Mouse (Mus musculus): Measurements from ENCODE around the gene Samd1. TPM values are rescaled to one million over a fixed set of nuclear protein-coding genes. Genes with fewer than 3 reads are reported as not detected.

Gene Samd1
- polyA plus RNA-seq, 1 experiment: 37.5 TPM

GRCm38 (mm10) chr8:83972150-83973120 lies 25.0 kb upstream of the Samd1 start, which contains the start of gene Prkaca:
Gene Prkaca, plus strand, starts transcription at chr8:83972993.
- peak within 1 kb of the TSS; percentile 98 for H3K4me3 ChIP-seq (replicated peaks)
- TF ChIP-seq TAL1 (IDR thresholded peaks at IDR 0.05; ENCODE audit: low read length) (no peak), GATA1 (IDR thresholded peaks at IDR 0.05; ENCODE audit: low read length) (no peak)
- peaks cover 53% of the 10 kb centered on the region for H3K36me3 ChIP-seq (ENCODE audit: control insufficient read depth)
- peaks cover 51% of the 10 kb centered on the region for H3K4me1 ChIP-seq (ENCODE audit: control insufficient read depth)
- H3K27me3 ChIP-seq (ENCODE audit: control insufficient read depth): no peaks in the 10 kb centered on the region
- H3K9me3 ChIP-seq (ENCODE audit: control insufficient read depth, low read length): no peaks in the 10 kb centered on the region

GRCm38 (mm10) chr8:83973161-83974031 lies 24.1 kb upstream of the Samd1 start:
- Histone ChIP-seq H3K4me3 (replicated peaks) (peak overlapping the region; percentile 98), H3K27me3 (ENCODE audit: control insufficient read depth) (no peaks in the 10 kb centered on the region), H3K9me3 (ENCODE audit: control insufficient read depth, low read length) (no peaks in the 10 kb centered on the region), H3K36me3 (ENCODE audit: control insufficient read depth) (peaks cover 51% of the 10 kb centered on the region), H3K4me1 (ENCODE audit: control insufficient read depth) (peaks cover 57% of the 10 kb centered on the region)
- no peak for TF ChIP-seq GATA1 (IDR thresholded peaks at IDR 0.05; ENCODE audit: low read length)
- TF ChIP-seq TAL1 (IDR thresholded peaks at IDR 0.05; ENCODE audit: low read length): no peak

- no peaks in the 10 kb centered on the region for H3K9me3 ChIP-seq (ENCODE audit: control insufficient read depth, low read length)
- H3K27me3 ChIP-seq (ENCODE audit: control insufficient read depth): no peaks in the 10 kb centered on the region
- H3K36me3 ChIP-seq (ENCODE audit: control insufficient read depth): peaks cover 45% of the 10 kb centered on the region
- TF ChIP-seq TAL1 (IDR thresholded peaks at IDR 0.05; ENCODE audit: low read length) (no peak), GATA1 (IDR thresholded peaks at IDR 0.05; ENCODE audit: low read length) (no peak)
- H3K4me3 ChIP-seq (replicated peaks): no peak overlapping the region
- H3K4me1 ChIP-seq (ENCODE audit: control insufficient read depth): peaks cover 55% of the 10 kb centered on the region
Measured at GRCm38 (mm10) chr8:83974521-83974920, 23.0 kb upstream of the Samd1 start.

GRCm38 (mm10) chr8:83976101-83976630 lies 21.3 kb upstream of the Samd1 start:
- peaks cover 51% of the 10 kb centered on the region for H3K4me1 ChIP-seq (ENCODE audit: control insufficient read depth)
- H3K27me3 ChIP-seq (ENCODE audit: control insufficient read depth): no peaks in the 10 kb centered on the region
- TF ChIP-seq GATA1 (IDR thresholded peaks at IDR 0.05; ENCODE audit: low read length) (no peak), TAL1 (IDR thresholded peaks at IDR 0.05; ENCODE audit: low read length) (no peak)
- no peak overlapping the region for H3K4me3 ChIP-seq (replicated peaks)
- H3K9me3 ChIP-seq (ENCODE audit: control insufficient read depth, low read length): no peaks in the 10 kb centered on the region
- H3K36me3 ChIP-seq (ENCODE audit: control insufficient read depth): peaks cover 48% of the 10 kb centered on the region

GRCm38 (mm10) chr8:83976779-83977350 lies 20.6 kb upstream of the Samd1 start:
- H3K4me3 ChIP-seq (replicated peaks): no peak overlapping the region
- TF ChIP-seq GATA1 (IDR thresholded peaks at IDR 0.05; ENCODE audit: low read length) (no peak), TAL1 (IDR thresholded peaks at IDR 0.05; ENCODE audit: low read length) (no peak)
- peaks cover 44% of the 10 kb centered on the region for H3K4me1 ChIP-seq (ENCODE audit: control insufficient read depth)

GRCm38 (mm10) chr8:83977646-83978045 lies 19.8 kb upstream of the Samd1 start:
- Histone ChIP-seq H3K27me3 (ENCODE audit: control insufficient read depth) (no peaks in the 10 kb centered on the region), H3K4me3 (replicated peaks) (no peak overlapping the region), H3K9me3 (ENCODE audit: control insufficient read depth, low read length) (no peaks in the 10 kb centered on the region), H3K36me3 (ENCODE audit: control insufficient read depth) (peaks cover 52% of the 10 kb centered on the region), H3K4me1 (ENCODE audit: control insufficient read depth) (peaks cover 41% of the 10 kb centered on the region)
- no peak for TF ChIP-seq TAL1 (IDR thresholded peaks at IDR 0.05; ENCODE audit: low read length)
- TF ChIP-seq GATA1 (IDR thresholded peaks at IDR 0.05; ENCODE audit: low read length): no peak

More at GRCm38 (mm10) chr8:83976779-83977350, 20.6 kb upstream of the Samd1 start:
- Histone ChIP-seq H3K36me3 (ENCODE audit: control insufficient read depth) (peaks cover 48% of the 10 kb centered on the region), H3K27me3 (ENCODE audit: control insufficient read depth) (no peaks in the 10 kb centered on the region), H3K9me3 (ENCODE audit: control insufficient read depth, low read length) (no peaks in the 10 kb centered on the region)

- peaks cover 38% of the 10 kb centered on the region for H3K4me1 ChIP-seq (ENCODE audit: control insufficient read depth)
- peaks cover 53% of the 10 kb centered on the region for H3K36me3 ChIP-seq (ENCODE audit: control insufficient read depth)
- H3K27me3 ChIP-seq (ENCODE audit: control insufficient read depth): no peaks in the 10 kb centered on the region
- H3K4me3 ChIP-seq (replicated peaks): no peak overlapping the region
- H3K9me3 ChIP-seq (ENCODE audit: control insufficient read depth, low read length): no peaks in the 10 kb centered on the region
- TF ChIP-seq GATA1 (IDR thresholded peaks at IDR 0.05; ENCODE audit: low read length): no peak
- TF ChIP-seq TAL1 (IDR thresholded peaks at IDR 0.05; ENCODE audit: low read length): no peak
Measured at GRCm38 (mm10) chr8:83978200-83978599, 19.3 kb upstream of the Samd1 start.

- H3K9me3 ChIP-seq (ENCODE audit: control insufficient read depth, low read length): no peaks in the 10 kb centered on the region
- H3K4me1 ChIP-seq (ENCODE audit: control insufficient read depth): peaks cover 23% of the 10 kb centered on the region
- H3K36me3 ChIP-seq (ENCODE audit: control insufficient read depth): peaks cover 64% of the 10 kb centered on the region
- H3K4me3 ChIP-seq (replicated peaks): no peak overlapping the region
- TF ChIP-seq GATA1 (IDR thresholded peaks at IDR 0.05; ENCODE audit: low read length) (no peak), TAL1 (IDR thresholded peaks at IDR 0.05; ENCODE audit: low read length) (no peak)
- H3K27me3 ChIP-seq (ENCODE audit: control insufficient read depth): no peaks in the 10 kb centered on the region
Measured at GRCm38 (mm10) chr8:83980250-83980649, 17.2 kb upstream of the Samd1 start.
